Mouse (Mus musculus): ENCODE measurements around the gene Acad11.
A peak's percentile ranks its signal among the peaks of the same experiment; 100 is the strongest.

GRCm38 (mm10) chr9:104062430-104063243 lies 540 bp upstream of the Acad11 start, which contains the start of gene Uba5:
- TF ChIP-seq CTCF (IDR thresholded peaks at IDR 0.05; ENCODE audit: insufficient read depth, low read length) (no peak), POLR2A (IDR thresholded peaks at IDR 0.05; ENCODE audit: borderline replicate concordance, extremely low read depth, low read depth, low read length) (peak; percentile 53; the same call in 1 of the 2 replicates)

All from lung, adult 2 months (tissue).